Mouse (Mus musculus) T-helper 17 cell (primary cell): ENCODE measurements around the gene Gatc.

ENCODE experiments used
- in situ Hi-C, 2 experiments: fragments of 300-600 bp; cut with MboI, MseI; formaldehyde crosslinking; loops; 1 replicate in 1 of 2; 2 replicates in 1 of 2; pipeline ENCODE4 v1.15.1; 2025; ENCODE audit warnings: high pct_unique_total_duplicates in 2 of 2

The Gatc gene

GRCm38 (mm10) chr5:115284735-115285134 is 56.2 kb downstream of the Gatc start:
- in situ Hi-C loops = loop anchor here in 1 of 2 experiments (5.0 kb wide), 1 partner anchor 63 kb away; the partner anchor contains the start of gene Cox6a1
